Mouse (Mus musculus): ENCODE measurements around the gene Gpn3.

DNA sequence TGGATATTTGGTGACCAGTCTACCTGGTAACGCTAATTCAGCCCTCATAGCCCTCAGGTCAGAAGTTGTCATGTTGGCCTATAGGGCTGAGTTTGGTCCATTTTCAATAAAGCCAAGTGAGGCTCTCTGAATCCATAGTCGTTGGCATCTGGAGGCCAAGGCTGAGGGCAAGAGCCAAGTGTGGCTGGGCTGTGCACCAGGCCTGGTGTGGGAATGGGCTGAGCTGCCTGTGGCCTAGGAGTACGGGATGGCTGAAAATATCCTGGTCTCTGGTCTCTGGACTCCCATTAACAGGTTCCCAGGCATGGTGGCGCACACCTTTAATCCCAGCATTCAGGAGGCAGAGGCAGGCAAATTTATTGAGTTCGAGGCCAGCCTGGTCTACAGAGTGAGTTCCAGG, 18.3 kb downstream of the Gpn3 start:
- no peak for TF ChIP-seq CTCF (IDR thresholded peaks at IDR 0.05)
- no peak for TF ChIP-seq EP300 (IDR thresholded peaks at IDR 0.05)
